Mouse (Mus musculus) heart, embryonic 15.5 days (tissue): ENCODE results near the gene Gtf2h3. TPM values are rescaled to one million over a fixed set of nuclear protein-coding genes. Genes with fewer than 3 reads are reported as not detected.
"Not testable (repeated sequence)": the region's sequence is repeated elsewhere in the genome, so short reads cannot be mapped to it uniquely, and the experiment has no call there.

Experiments
- ATAC-seq: fragments of 200-750 bp; cut with Nextera tagmentation; replicated peaks from 2 replicates; pipeline ENCODE4 v1.8.0; 2017; ENCODE audit warnings: low read depth, moderate TSS enrichment; ENCODE audit not compliant: insufficient number of reproducible peaks, insufficient read depth, low FRiP score
- H3K27ac ChIP-seq: fragments of 300-500 bp; sonication (generic); 2 replicates; pipeline ENCODE4 v1.5.1; 2015; ENCODE audit warnings: mild to moderate bottlenecking, inconsistent platforms
- H3K27me3 ChIP-seq: fragments of 300-500 bp; sonication (generic); 2 replicates; pipeline ENCODE4 v1.6.1; 2015; ENCODE audit warnings: inconsistent platforms
- H3K36me3 ChIP-seq: fragments of 300-500 bp; sonication (generic); 2 replicates; pipeline ENCODE4 v1.6.1; 2015; ENCODE audit warnings: mild to moderate bottlenecking, inconsistent platforms
- H3K4me1 ChIP-seq: fragments of 300-500 bp; sonication (generic); replicated peaks from 2 replicates; pipeline ENCODE4 v1.6.1; 2015; ENCODE audit warnings: inconsistent platforms
- H3K4me2 ChIP-seq: fragments of 300-500 bp; sonication (generic); 2 replicates; pipeline ENCODE4 v1.6.1; 2015; ENCODE audit warnings: inconsistent platforms, mild to moderate bottlenecking, moderate library complexity
- H3K4me3 ChIP-seq: fragments of 300-500 bp; sonication (generic); 2 replicates; pipeline ENCODE4 v1.5.1; 2015; ENCODE audit warnings: mild to moderate bottlenecking, inconsistent platforms
- H3K9ac ChIP-seq: fragments of 300-500 bp; sonication (generic); 2 replicates; pipeline ENCODE4 v1.6.1; 2015; ENCODE audit warnings: mild to moderate bottlenecking, inconsistent platforms
- H3K9me3 ChIP-seq: fragments of 300-500 bp; sonication (generic); replicated peaks from 2 replicates; pipeline ENCODE4 v1.6.1; 2016; ENCODE audit warnings: inconsistent platforms
- WGBS: fragments of 180-500 bp; shearing (Covaris S2); methylation state at CpG from one replicate; pipeline ENCODE4 v1.1.7; 2015; ENCODE audit warnings: mixed read lengths; 5-methylcytosine and 5-hydroxymethylcytosine counted together
- polyA plus RNA-seq: library from polyadenylated mRNA; unstranded; fragments of >200 nt; fragmentation: Nextera tagmentation; extraction: Ambion mirVana; gene quantifications from 2 replicates; pipeline ENCODE4 v1.2.1, GENCODE M21; 2015

Gtf2h3 gene
- polyA plus RNA-seq, 1 experiment from 2014 or later: 28.9 TPM

- no peak overlapping the region for H3K4me3 ChIP-seq
- no peak for ATAC-seq
- H3K27me3 ChIP-seq: no peaks in the 10 kb centered on the region
- peaks cover 31% of the 10 kb centered on the region for H3K36me3 ChIP-seq
- no peak overlapping the region for H3K9ac ChIP-seq
- WGBS: 78% methylated on average over 5 of the region's 5 CpGs
- no peak overlapping the region for H3K27ac ChIP-seq
- peaks cover 23% of the 10 kb centered on the region for H3K4me1 ChIP-seq
- no peaks in the 10 kb centered on the region for H3K9me3 ChIP-seq
- H3K4me2 ChIP-seq: no peak overlapping the region
Observed at GRCm38 (mm10) chr5:124582515-124582914, 3.6 kb downstream of the Gtf2h3 start.

GRCm38 (mm10) chr5:124592768-124593167 is 13.8 kb downstream of the Gtf2h3 start:
- Histone ChIP-seq H3K4me3 (no peak overlapping the region), H3K4me2 (no peak overlapping the region), H3K27ac (no peak overlapping the region), H3K4me1 (no peaks in the 10 kb centered on the region), H3K36me3 (peaks cover 64% of the 10 kb centered on the region), H3K27me3 (no peaks in the 10 kb centered on the region), H3K9me3 (no peaks in the 10 kb centered on the region), H3K9ac (no peak overlapping the region)
- ATAC-seq: no peak
- WGBS: 96% methylated on average over 3 of the region's 3 CpGs

GRCm38 (mm10) chr5:124598224-124599174 is 19.6 kb downstream of the Gtf2h3 start:
- H3K27me3 ChIP-seq: no peaks in the 10 kb centered on the region
- peaks cover 9% of the 10 kb centered on the region for H3K4me1 ChIP-seq
- H3K9ac ChIP-seq: peak overlapping the region; percentile 63
- no peaks in the 10 kb centered on the region for H3K9me3 ChIP-seq
- H3K4me2 ChIP-seq: peak overlapping the region; percentile 89
- WGBS: 7% methylated on average over 30 of the region's 30 CpGs
- peaks cover 21% of the 10 kb centered on the region; the same call in 1 of the 2 replicates for H3K36me3 ChIP-seq
- no peak overlapping the region for H3K27ac ChIP-seq
- peak overlapping the region; percentile 75 for H3K4me3 ChIP-seq
- ATAC-seq: peak; percentile 99

GRCm38 (mm10) chr5:124599726-124600125 is 20.8 kb downstream of the Gtf2h3 start:
- not testable (repeated sequence) for H3K9ac ChIP-seq, H3K4me1 ChIP-seq, ATAC-seq, H3K4me2 ChIP-seq, H3K27ac ChIP-seq, H3K27me3 ChIP-seq, H3K9me3 ChIP-seq, H3K4me3 ChIP-seq
- 48% methylated on average over 8 of the region's 8 CpGs for WGBS
- peaks cover 11% of the 10 kb centered on the region; the same call in 1 of the 2 replicates for H3K36me3 ChIP-seq

GRCm38 (mm10) chr5:124602349-124602748 is 23.4 kb downstream of the Gtf2h3 start:
- H3K27ac ChIP-seq: no peak overlapping the region
- H3K4me1 ChIP-seq: peaks cover 9% of the 10 kb centered on the region
- no peak overlapping the region for H3K4me3 ChIP-seq
- no peak for ATAC-seq
- 65% methylated on average over 5 of the region's 5 CpGs for WGBS
- H3K27me3 ChIP-seq: no peaks in the 10 kb centered on the region
- H3K9me3 ChIP-seq: no peaks in the 10 kb centered on the region
- H3K9ac ChIP-seq: no peak overlapping the region
- no peak overlapping the region for H3K4me2 ChIP-seq
- H3K36me3 ChIP-seq: no peaks in the 10 kb centered on the region

GRCm38 (mm10) chr5:124604296-124604695 is 25.4 kb downstream of the Gtf2h3 start:
- Histone ChIP-seq H3K4me1 (peaks cover 4% of the 10 kb centered on the region), H3K4me2 (no peak overlapping the region), H3K27ac (no peak overlapping the region), H3K27me3 (no peaks in the 10 kb centered on the region), H3K4me3 (no peak overlapping the region), H3K9ac (no peak overlapping the region), H3K9me3 (no peaks in the 10 kb centered on the region), H3K36me3 (no peaks in the 10 kb centered on the region)
- WGBS: 67% methylated on average over 4 of the region's 4 CpGs
- ATAC-seq: no peak

GRCm38 (mm10) chr5:124605041-124605622 is 26.2 kb downstream of the Gtf2h3 start:
- Histone ChIP-seq H3K4me1 (no peaks in the 10 kb centered on the region), H3K9ac (no peak overlapping the region), H3K27me3 (no peaks in the 10 kb centered on the region), H3K4me3 (no peak overlapping the region), H3K9me3 (no peaks in the 10 kb centered on the region), H3K27ac (no peak overlapping the region), H3K36me3 (no peaks in the 10 kb centered on the region), H3K4me2 (no peak overlapping the region)
- no peak for ATAC-seq
- WGBS: 80% methylated on average over 17 of the region's 17 CpGs

- no peak overlapping the region for H3K4me3 ChIP-seq
- 70% methylated on average over 10 of the region's 10 CpGs for WGBS
- H3K36me3 ChIP-seq: no peaks in the 10 kb centered on the region
- no peak overlapping the region for H3K4me2 ChIP-seq
- no peak overlapping the region for H3K9ac ChIP-seq
- H3K27me3 ChIP-seq: no peaks in the 10 kb centered on the region
- H3K27ac ChIP-seq: no peak overlapping the region
- ATAC-seq: no peak
- no peaks in the 10 kb centered on the region for H3K4me1 ChIP-seq
- H3K9me3 ChIP-seq: no peaks in the 10 kb centered on the region
Observed at GRCm38 (mm10) chr5:124610965-124611364, 32.0 kb downstream of the Gtf2h3 start.

- WGBS: 74% methylated on average over 11 of the region's 11 CpGs
- Histone ChIP-seq H3K9me3 (no peaks in the 10 kb centered on the region), H3K4me2 (no peak overlapping the region), H3K27ac (peak overlapping the region; percentile 21; the same call in 1 of the 2 replicates), H3K4me1 (no peaks in the 10 kb centered on the region), H3K36me3 (no peaks in the 10 kb centered on the region), H3K27me3 (no peaks in the 10 kb centered on the region), H3K9ac (no peak overlapping the region), H3K4me3 (no peak overlapping the region)
- 0 out of 2 replicates have a peak, but pooled peaks have one; percentile 22 for ATAC-seq
Observed at GRCm38 (mm10) chr5:124614709-124615108, 35.8 kb downstream of the Gtf2h3 start.

GRCm38 (mm10) chr5:124618711-124619110 is 39.8 kb downstream of the Gtf2h3 start:
- no peak overlapping the region for H3K4me2 ChIP-seq
- no peaks in the 10 kb centered on the region for H3K9me3 ChIP-seq
- no peaks in the 10 kb centered on the region for H3K27me3 ChIP-seq
- H3K9ac ChIP-seq: no peak overlapping the region
- no peak overlapping the region for H3K27ac ChIP-seq
- WGBS: 73% methylated on average over 10 of the region's 10 CpGs
- no peak for ATAC-seq
- H3K4me1 ChIP-seq: no peaks in the 10 kb centered on the region
- no peak overlapping the region for H3K4me3 ChIP-seq
- H3K36me3 ChIP-seq: no peaks in the 10 kb centered on the region

- ATAC-seq: no peak
- Histone ChIP-seq H3K27ac (no peak overlapping the region), H3K4me2 (no peak overlapping the region), H3K27me3 (no peaks in the 10 kb centered on the region), H3K9me3 (no peaks in the 10 kb centered on the region), H3K36me3 (no peaks in the 10 kb centered on the region), H3K4me3 (no peak overlapping the region), H3K9ac (no peak overlapping the region), H3K4me1 (no peaks in the 10 kb centered on the region)
- 73% methylated on average over 13 of the region's 13 CpGs for WGBS
Observed at GRCm38 (mm10) chr5:124621362-124621761, 42.4 kb downstream of the Gtf2h3 start.
